Mouse (Mus musculus) E14TG2a.4 (cell line): ENCODE measurements around the gene Sema4c.

Experiments
- CTCF ChIP-seq: conservative IDR thresholded peaks from 2 replicates; pipeline ENCODE4 v1.5.1; 2014; ENCODE audit warnings: low read length
- NANOG ChIP-seq: IDR thresholded peaks from 2 replicates; pipeline ENCODE4 v1.6.1; 2014; ENCODE audit warnings: borderline replicate concordance, low read length, mixed read lengths

GRCm38 (mm10) chr1:36549491-36549890 lies 8.7 kb downstream of the Sema4c start:
- no peak for TF ChIP-seq CTCF
- no peak for TF ChIP-seq NANOG
